Mouse (Mus musculus) frontal cortex, adult 2 months (tissue): ENCODE measurements around the gene Shoc2. TPM values are rescaled to one million over a fixed set of nuclear protein-coding genes. Genes with fewer than 3 reads are reported as not detected.

ENCODE experiments used
- DNase-seq, 2 experiments: peaks; one replicate each; pipeline ENCODE4 v3.0.0; 2022; ENCODE audit warnings: low spot score in 1 of 2; ENCODE audit errors: extremely low spot score in 1 of 2
- polyA plus RNA-seq: library from polyadenylated mRNA; depleted of rRNA; stranded (reverse); fragments of >200 nt; gene quantifications from 2 replicates; pipeline ENCODE4 v1.2.3, GENCODE M21; 2012

Gene Shoc2
- polyA plus RNA-seq, 1 experiment = 32.7 TPM

GRCm38 (mm10) chr19:54014999-54015398 lies 70.9 kb downstream of the Shoc2 start:
- DNase-seq = no peak

- DNase-seq = no peak
Measured at GRCm38 (mm10) chr19:54015503-54015902, 71.4 kb downstream of the Shoc2 start.

- no peak for DNase-seq
Measured at GRCm38 (mm10) chr19:54035100-54035499, 91.0 kb downstream of the Shoc2 start.

GRCm38 (mm10) chr19:54039441-54039840 lies 95.3 kb downstream of the Shoc2 start:
- DNase-seq = no peak

- DNase-seq = no peak
Measured at GRCm38 (mm10) chr19:54040356-54041028, 96.4 kb downstream of the Shoc2 start.

GRCm38 (mm10) chr19:54041029-54041367 lies 96.9 kb downstream of the Shoc2 start:
- no peak for DNase-seq

- DNase-seq = no peak
Measured at GRCm38 (mm10) chr19:54043851-54044250, 99.7 kb downstream of the Shoc2 start, which contains the start of gene Adra2a. Gene Adra2a, plus strand, starts transcription at chr19:54044151.

GRCm38 (mm10) chr19:54044507-54045371 lies 100.6 kb downstream of the Shoc2 start:
- peak; percentile 38 to 83 for DNase-seq

GRCm38 (mm10) chr19:54045412-54045811 lies 101.3 kb downstream of the Shoc2 start:
- DNase-seq = no peak

GRCm38 (mm10) chr19:54045931-54046683 lies 102.0 kb downstream of the Shoc2 start:
- no peak for DNase-seq

- DNase-seq = no peak
Measured at GRCm38 (mm10) chr19:54046684-54047070, 102.6 kb downstream of the Shoc2 start.

- DNase-seq = no peak
Measured at GRCm38 (mm10) chr19:54047386-54048050, 103.4 kb downstream of the Shoc2 start.

- DNase-seq = no peak
Measured at GRCm38 (mm10) chr19:54048161-54048885, 104.2 kb downstream of the Shoc2 start.

- no peak for DNase-seq
Measured at GRCm38 (mm10) chr19:54051651-54052050, 107.5 kb downstream of the Shoc2 start.

- DNase-seq = no peak
Measured at GRCm38 (mm10) chr19:54055845-54056244, 111.7 kb downstream of the Shoc2 start.

- no peak for DNase-seq
Measured at GRCm38 (mm10) chr19:54068447-54068846, 124.3 kb downstream of the Shoc2 start.

- no peak for DNase-seq
Measured at GRCm38 (mm10) chr19:54070521-54070920, 126.4 kb downstream of the Shoc2 start.

GRCm38 (mm10) chr19:54072233-54072800 lies 128.2 kb downstream of the Shoc2 start:
- DNase-seq = no peak
